Comparison of ENCODE assay signal across 10 mouse cellular contexts in the genomic region with DNA sequence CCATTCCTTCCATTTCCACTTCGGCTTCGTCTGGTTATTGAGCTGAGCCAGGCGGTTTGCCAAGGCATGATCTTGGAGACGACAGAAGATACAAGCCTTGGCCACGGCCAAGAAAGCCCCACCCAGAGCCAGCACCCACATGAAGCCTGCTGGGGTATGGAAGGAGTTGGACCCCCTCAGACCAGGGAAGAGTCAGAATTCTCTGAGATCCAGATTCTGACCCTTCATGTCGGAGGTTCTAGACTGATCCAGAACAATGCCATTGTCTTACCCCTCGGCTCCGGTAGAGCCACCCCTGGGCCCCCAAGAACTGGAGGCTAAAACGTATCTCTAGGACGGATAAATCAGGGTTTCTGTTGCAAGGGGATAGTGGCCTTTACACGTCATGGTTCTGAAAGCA. TPM values are rescaled to one million over a fixed set of nuclear protein-coding genes. Genes with fewer than 3 reads are reported as not detected.
A peak's percentile ranks its signal among the peaks of the same experiment; 100 is the strongest.
DNase-seq lines count a peak whose midpoint lies in the region; ATAC-seq and TF ChIP-seq lines count a peak whose summit lies in the region.
"Had no signal": no experiment of that assay in that cellular context is flagged by ENCODE, and none has a peak within 500 bp of the region (broad histone marks: within the 10 kb centered on the region; RNA-seq: fewer than 3 reads in every experiment).

A gene (minus strand): TSS at position 141 of the 400 bp plus-strand sequence.

- peaks cover 44% of the 10 kb centered on the region for H3K4me1 ChIP-seq in heart, embryonic 12.5 days (replicated peaks)
- H3K4me1 ChIP-seq in MEL (ENCODE audit: control insufficient read depth in 1 of 2, insufficient read depth in 2 of 2, low read length in 2 of 2), result peaks cover 11 to 54% of the 10 kb centered on the region in 2 experiments
- H3K4me1 ChIP-seq in hindbrain, embryonic 10.5 days (replicated peaks), result peaks cover 65% of the 10 kb centered on the region
- H3K4me1 ChIP-seq in midbrain, embryonic 10.5 days, result peaks cover 62% of the 10 kb centered on the region

- H3K36me3 ChIP-seq in heart, embryonic 12.5 days, result no peaks in the 10 kb centered on the region
- H3K36me3 ChIP-seq in MEL (ENCODE audit: control insufficient read depth in 1 of 2, insufficient read depth in 2 of 2, low read length in 2 of 2), result peaks cover 0 to 31% of the 10 kb centered on the region in 2 experiments; a peak in 2 of 4 replicates
- no peaks in the 10 kb centered on the region for H3K36me3 ChIP-seq in hindbrain, embryonic 10.5 days
- H3K36me3 ChIP-seq in midbrain, embryonic 10.5 days, result no peaks in the 10 kb centered on the region

- TF ChIP-seq POLR2A in MEL (IDR thresholded peaks at IDR 0.05; ENCODE audit: control insufficient read depth in 1 of 2, insufficient read depth in 1 of 2, low read depth in 1 of 2, low read length in 2 of 2, poor library complexity in 1 of 2), result no peak

- intact Hi-C loops in heart, postnatal 10 days (cut with DNase I), result loop anchor here (1.0 to 5.0 kb wide), 4 partner anchors 73 to 196 kb away; a partner anchor contains a TSS
- intact Hi-C loops in left cerebral cortex, adult 2 months (cut with DNase I), result loop anchor here (2.0 to 5.0 kb wide), 4 partner anchors 41 to 195 kb away; a partner anchor contains a TSS

- no peaks in the 10 kb centered on the region for H3K27me3 ChIP-seq in heart, embryonic 12.5 days (replicated peaks)
- H3K27me3 ChIP-seq in MEL (ENCODE audit: control insufficient read depth in 1 of 2, insufficient read depth in 2 of 2, low read length in 2 of 2), result no peaks in the 10 kb centered on the region
- H3K27me3 ChIP-seq in hindbrain, embryonic 10.5 days (ENCODE audit: insufficient read depth, poor library complexity, severe bottlenecking), result peaks cover 22% of the 10 kb centered on the region
- peaks cover 19% of the 10 kb centered on the region for H3K27me3 ChIP-seq in midbrain, embryonic 10.5 days (ENCODE audit: low read depth, poor library complexity, severe bottlenecking)
- H3K27me3 ChIP-seq: CH12.LX had no signal

- H3K4me3 ChIP-seq in heart, embryonic 12.5 days, result 0 out of 2 replicates have a peak within 1 kb of the TSS, but pooled peaks have one; percentile 1
- peak within 1 kb of the TSS in 1 of 2 experiments; percentile 22; a peak in 3 of 4 replicates for H3K4me3 ChIP-seq in MEL (ENCODE audit: control insufficient read depth in 1 of 2, insufficient read depth in 1 of 2, low read depth in 2 of 2, low read length in 2 of 2)
- peak within 1 kb of the TSS; percentile 62 for H3K4me3 ChIP-seq in hindbrain, embryonic 10.5 days
- peak within 1 kb of the TSS; percentile 37 for H3K4me3 ChIP-seq in midbrain, embryonic 10.5 days
- no peak within 1 kb of the TSS for H3K4me3 ChIP-seq in left cerebral cortex, adult 2 months

- DNase-seq in heart, postnatal 10 days, result no peak
- no peak for DNase-seq in MEL (ENCODE audit: low read depth, low spot score)
- DNase-seq in hindbrain, embryonic 10.5 days (ENCODE audit: low spot score), result no peak
- no peak for DNase-seq in midbrain, embryonic 10.5 days (ENCODE audit: low spot score)
- DNase-seq in left cerebral cortex, adult 2 months (ENCODE audit: extremely low spot score in 1 of 2, low spot score in 2 of 2), result no peak
- no peak for DNase-seq in cerebellum, postnatal 4 days (ENCODE audit: low spot score in 2 of 2)
- DNase-seq in adrenal gland, adult 18-20 months (ENCODE audit: low spot score in 2 of 2), result no peak

- no peak for TF ChIP-seq RAD21 in MEL (IDR thresholded peaks at IDR 0.05; ENCODE audit: low read depth, low read length)

- no peak within 1 kb of the TSS; the same call in 1 of the 2 replicates for H3K9ac ChIP-seq in heart, embryonic 12.5 days
- peak within 1 kb of the TSS; percentile 47 for H3K9ac ChIP-seq in MEL (ENCODE audit: control insufficient read depth, low read depth, low read length, poor library complexity, severe bottlenecking)

- 86% methylated on average over 11 of the region's 11 CpGs for WGBS in heart, embryonic 12.5 days
- 93% methylated on average over 11 of the region's 11 CpGs for WGBS in hindbrain, embryonic 10.5 days
- WGBS in midbrain, embryonic 10.5 days, result 94% methylated on average over 11 of the region's 11 CpGs

- no peaks in the 10 kb centered on the region for H3K9me3 ChIP-seq in heart, embryonic 12.5 days (replicated peaks)
- H3K9me3 ChIP-seq in MEL (replicated peaks; ENCODE audit: insufficient read depth, low read length), result no peaks in the 10 kb centered on the region
- no peaks in the 10 kb centered on the region for H3K9me3 ChIP-seq in hindbrain, embryonic 10.5 days
- no peaks in the 10 kb centered on the region for H3K9me3 ChIP-seq in midbrain, embryonic 10.5 days (replicated peaks)

- TF ChIP-seq EP300 in MEL (IDR thresholded peaks at IDR 0.05; ENCODE audit: low read depth in 1 of 2, low read length in 2 of 2), result no peak

- H3K27ac ChIP-seq in heart, embryonic 12.5 days (ENCODE audit: poor library complexity, severe bottlenecking), result peak within 1 kb of the TSS; percentile 58; the same call in 1 of the 2 replicates
- H3K27ac ChIP-seq in MEL (ENCODE audit: control insufficient read depth, low read depth, low read length), result peak within 1 kb of the TSS; percentile 39
- H3K27ac ChIP-seq in hindbrain, embryonic 10.5 days, result peak within 1 kb of the TSS; percentile 72
- peak within 1 kb of the TSS; percentile 42 for H3K27ac ChIP-seq in midbrain, embryonic 10.5 days (replicated peaks)
- no peak within 1 kb of the TSS for H3K27ac ChIP-seq in left cerebral cortex, adult 2 months

- H3K4me2 ChIP-seq in heart, embryonic 12.5 days, result peak within 1 kb of the TSS; percentile 85

- ATAC-seq in heart, embryonic 12.5 days (ENCODE audit: insufficient number of reproducible peaks, low FRiP score), result no peak

- no peak for TF ChIP-seq CTCF in MEL (IDR thresholded peaks at IDR 0.05 in 2 of 3, conservative IDR thresholded peaks at IDR 0.05 in 1 of 3; ENCODE audit: control insufficient read depth in 1 of 3, insufficient read depth in 1 of 3, low read depth in 2 of 3, low read length in 3 of 3, poor library complexity in 1 of 3, severe bottlenecking in 1 of 3)
- no peak for TF ChIP-seq CTCF in left cerebral cortex, adult 2 months (IDR thresholded peaks at IDR 0.05)

- no peaks in the 10 kb centered on the region for H3K79me2 ChIP-seq in MEL (ENCODE audit: control insufficient read depth, insufficient read depth, low read length, poor library complexity)

TF ChIP-seq in MEL, 35 proteins besides CTCF, POLR2A, EP300 and RAD21:
- TF ChIP-seq MXI1 (IDR thresholded peaks at IDR 0.05; ENCODE audit: low read depth, low read length) (no peak), ZC3H11A (IDR thresholded peaks at IDR 0.05; ENCODE audit: low read depth, low read length) (no peak), POLR2AphosphoS2 (IDR thresholded peaks at IDR 0.05; ENCODE audit: low read length) (no peak)

RNA-seq across cellular contexts. Expression of the gene that starts here (rescaled TPM):
- polyA plus RNA-seq in heart, embryonic 12.5 days (2016; fragmentation: Nextera tagmentation; extraction: Ambion mirVana), result not detected in 2 replicates
- not detected for total RNA-seq in heart, postnatal 10 days (2021)
- not detected in 2 replicates for total RNA-seq in MEL (2012; rRNA removed)
- polyA plus RNA-seq in MEL (2012; ENCODE audit: insufficient read depth in 1 of 2, insufficient read length in 2 of 2, low read depth in 1 of 2, low replicate concordance in 2 of 2, missing spikeins in 1 of 2), result not detected
- polyA plus RNA-seq in hindbrain, embryonic 10.5 days (2016; fragmentation: Nextera tagmentation; extraction: Ambion mirVana), result not detected in 2 replicates
- polyA plus RNA-seq in midbrain, embryonic 10.5 days (2016; fragmentation: Nextera tagmentation; extraction: Ambion mirVana), result not detected in 2 replicates
- total RNA-seq in left cerebral cortex, adult 2 months (2021), result not detected
- not detected for total RNA-seq in adrenal gland, adult 18-20 months (2021)
- total RNA-seq: CH12.LX had no signal
- polyA plus RNA-seq: brain, embryonic 14.5 days had no signal
